Mouse (Mus musculus) adrenal gland, postnatal 10 days (tissue): ENCODE data around the gene Frmd4a. TPM values are rescaled to one million over a fixed set of nuclear protein-coding genes. Genes with fewer than 3 reads are reported as not detected.

ENCODE experiments used
- DNase-seq: peaks from one replicate; pipeline ENCODE4 v3.0.0; 2021; ENCODE audit warnings: mixed read lengths
- total RNA-seq, 2 experiments: library from RNA; stranded (reverse); gene quantifications; 2 replicates each; pipeline ENCODE4 v1.2.3; 2021

Gene Frmd4a
- total RNA-seq, 2 experiments from 2014 or later, result 17.0 to 27.0 TPM

DNA sequence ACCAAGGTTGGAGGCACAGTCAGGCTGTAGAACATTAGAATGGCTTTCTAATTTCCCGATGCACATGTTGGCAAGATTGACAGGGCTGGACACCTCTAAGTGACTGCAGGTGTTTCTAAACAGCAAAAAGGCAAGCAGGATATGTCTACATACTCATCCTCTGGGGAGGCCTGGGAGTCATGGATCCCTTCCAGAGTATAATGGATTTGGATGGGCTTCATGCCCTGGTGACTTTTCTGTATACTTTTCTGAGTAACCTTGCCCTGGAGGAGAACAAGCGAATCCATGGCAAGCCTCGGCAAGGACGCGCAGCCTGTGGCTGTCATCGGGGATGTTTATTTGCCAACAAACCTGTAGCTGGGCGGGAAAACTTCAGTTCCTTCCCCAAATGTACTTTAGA is 509.6 kb downstream of the Frmd4a start:
- no peak for DNase-seq

DNA sequence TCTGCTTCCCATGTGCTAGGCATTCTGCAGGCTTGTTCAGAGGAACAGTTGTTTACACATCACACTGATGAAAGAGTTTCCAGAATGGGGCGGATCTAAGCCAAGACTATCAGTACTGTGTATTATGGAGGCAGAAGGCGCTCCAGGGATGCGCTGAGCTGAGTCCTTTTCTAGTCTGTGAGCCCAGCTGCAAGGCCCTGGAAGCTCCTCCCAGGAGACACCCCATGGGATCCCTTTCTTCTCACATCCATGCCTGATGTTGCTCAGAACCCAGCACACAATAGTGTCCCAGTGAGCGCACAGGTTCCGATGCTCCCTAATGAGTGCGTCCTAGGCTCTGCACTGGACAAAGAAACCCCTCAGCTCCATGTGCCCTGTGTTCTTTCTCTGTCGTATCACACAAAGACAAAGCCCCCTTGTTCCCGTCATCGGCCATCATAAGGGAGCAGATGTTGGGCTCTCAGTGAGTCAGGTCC is 511.8 kb downstream of the Frmd4a start:
- DNase-seq, result no peak

DNA sequence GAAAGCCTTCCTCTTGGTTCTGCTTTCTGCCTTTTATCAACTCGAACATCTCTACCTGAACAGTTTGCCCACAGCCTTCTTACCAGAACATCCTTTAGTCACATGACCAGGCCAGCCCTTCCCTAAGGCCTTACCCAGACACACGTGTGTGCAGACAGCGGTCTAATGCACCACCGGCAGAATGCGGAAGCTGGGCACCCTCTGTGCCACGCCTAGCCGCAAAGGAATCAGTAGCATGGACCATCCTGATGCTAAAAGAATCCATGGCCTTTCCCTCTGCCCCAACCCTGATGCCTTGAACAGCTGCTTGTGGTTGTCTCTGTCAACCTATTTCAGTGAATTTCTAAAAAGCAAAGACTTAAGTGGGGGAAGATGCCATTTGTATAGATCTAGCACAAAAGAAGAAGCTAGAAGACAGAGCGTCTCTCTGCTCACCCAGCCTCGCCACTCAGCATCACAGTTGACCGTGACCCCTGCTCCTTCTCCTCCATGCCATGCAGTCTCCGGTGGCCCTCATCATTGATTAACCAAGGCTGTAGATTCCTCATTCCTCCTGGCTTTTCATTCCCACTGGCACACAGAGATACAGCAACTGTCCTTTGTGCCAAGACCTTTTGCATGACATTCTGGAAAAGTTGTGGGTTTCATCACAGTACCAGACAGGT is 514.1 kb downstream of the Frmd4a start:
- DNase-seq, result no peak

DNA sequence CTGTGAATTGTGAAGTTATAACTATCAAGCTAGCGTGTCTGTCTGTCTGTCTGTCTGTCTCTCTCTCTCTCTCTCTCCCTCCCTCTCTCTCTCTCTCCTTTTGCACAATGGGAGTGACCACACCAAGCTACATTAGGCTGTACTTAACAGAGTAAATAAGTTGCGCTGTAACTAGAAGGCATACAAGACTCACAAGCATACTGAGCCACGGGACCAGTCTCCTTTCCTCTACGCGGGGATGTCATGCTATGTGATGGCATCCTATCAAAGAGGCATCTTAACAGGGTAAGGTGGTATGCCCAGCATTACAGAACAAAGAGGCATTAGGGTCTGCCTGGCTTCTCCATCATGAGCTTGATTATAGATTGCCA is 514.7 kb downstream of the Frmd4a start:
- no peak for DNase-seq

DNA sequence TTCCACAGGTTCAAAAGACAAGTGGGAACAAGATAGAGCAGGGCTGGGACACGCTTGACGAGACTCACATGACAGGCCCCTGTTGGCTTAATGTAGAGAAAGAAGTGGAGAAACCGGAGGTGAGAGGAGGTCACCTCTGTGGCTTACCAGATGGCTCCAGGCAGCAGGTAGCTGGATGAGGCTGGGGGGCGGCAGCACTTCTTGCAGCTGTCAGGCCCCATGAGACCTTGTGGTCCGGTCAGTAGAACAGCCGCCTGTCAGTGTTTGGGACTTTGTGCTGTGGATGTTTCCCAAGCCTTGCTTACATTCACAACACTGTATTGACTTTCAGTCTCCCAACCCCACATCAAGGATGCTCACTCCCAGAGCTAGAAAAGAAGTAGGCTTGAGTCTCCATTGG is 515.4 kb downstream of the Frmd4a start:
- DNase-seq, result no peak

DNA sequence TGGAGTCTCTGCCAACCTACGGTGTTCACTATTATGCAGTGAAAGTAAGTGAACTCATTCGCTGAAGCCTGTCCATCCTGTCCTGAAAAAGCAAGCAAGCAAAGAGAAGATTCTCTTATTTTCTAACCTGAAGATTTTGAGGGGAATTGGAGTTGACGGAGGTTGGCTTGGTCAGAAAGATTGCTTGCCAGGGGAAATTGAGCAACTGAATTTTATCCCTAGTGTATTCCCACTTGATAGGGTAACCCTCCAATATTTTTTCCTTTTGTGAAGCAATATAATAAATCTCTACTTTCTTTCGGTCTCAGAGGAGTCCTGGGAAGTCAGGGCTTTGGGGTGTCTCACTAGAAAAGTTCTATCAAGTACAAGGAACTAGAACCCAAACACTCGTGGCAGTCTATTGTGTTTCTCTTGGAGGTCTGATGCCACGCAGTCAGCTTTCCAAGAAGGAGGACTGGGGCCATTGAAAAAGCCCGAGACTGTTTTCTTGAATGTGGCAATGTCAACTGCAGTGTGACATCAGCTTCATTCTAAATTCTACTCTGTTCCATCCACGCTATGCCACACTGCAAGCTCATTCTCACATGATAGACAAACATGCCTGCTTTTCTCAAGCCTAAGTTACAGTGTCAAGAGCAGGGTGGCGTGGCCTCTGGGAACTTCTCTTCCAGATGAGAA is 517.8 kb downstream of the Frmd4a start:
- DNase-seq, result no peak

DNA sequence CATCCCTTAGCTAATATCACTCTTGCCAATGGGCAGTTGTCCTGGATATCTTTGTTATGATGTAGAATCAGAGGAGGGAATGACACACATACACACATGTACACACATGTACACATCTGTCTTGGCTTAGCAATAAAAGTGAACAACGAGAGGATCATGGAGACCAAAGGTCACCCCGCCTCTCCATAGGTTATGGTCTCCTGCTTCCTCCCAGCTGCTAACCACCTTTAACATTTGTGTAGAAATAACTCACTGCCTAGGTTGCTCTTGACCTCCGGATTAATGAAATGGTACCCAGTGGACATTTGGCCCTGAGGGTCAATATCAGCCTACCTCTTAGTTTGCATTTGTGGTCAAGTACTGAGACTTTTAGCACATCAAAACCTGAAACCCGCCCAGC is 523.8 kb downstream of the Frmd4a start:
- no peak for DNase-seq

DNA sequence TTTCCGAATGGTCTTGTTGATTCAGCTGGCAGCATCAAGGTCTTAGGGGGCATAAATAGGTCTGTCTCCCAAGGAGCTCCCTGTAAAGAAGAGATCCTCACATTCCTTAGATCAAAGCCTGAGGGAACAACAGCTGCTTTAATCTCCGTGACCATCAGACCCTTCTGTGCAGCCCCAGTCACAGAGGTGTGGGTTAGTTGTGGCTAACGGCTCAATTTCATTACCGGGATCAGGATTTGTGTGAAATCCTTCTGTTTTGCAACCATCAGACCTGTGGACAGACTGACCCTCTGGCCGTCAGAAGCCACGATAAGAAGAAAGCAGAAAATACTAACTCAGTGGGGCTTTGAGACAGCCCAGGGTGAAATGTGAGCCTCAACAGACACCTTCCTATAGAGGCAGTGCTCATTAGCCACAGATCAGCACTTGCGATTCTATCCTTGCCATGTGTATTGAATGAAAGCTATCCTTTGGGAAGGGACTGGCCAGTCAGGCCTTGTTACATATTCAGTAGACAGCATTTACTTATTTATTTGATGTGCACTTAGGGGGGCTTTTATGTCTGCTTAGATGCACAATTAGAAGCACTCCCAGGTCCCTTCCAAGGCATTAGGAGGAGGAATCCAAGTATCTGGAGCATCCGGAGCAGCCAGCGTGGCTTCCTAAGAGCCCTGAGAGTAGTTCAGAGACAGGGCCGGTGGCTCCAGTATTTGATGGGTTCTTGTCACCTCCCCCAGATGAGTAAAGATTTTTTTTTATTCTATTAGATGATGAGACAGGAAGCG is 524.5 kb downstream of the Frmd4a start:
- DNase-seq, result no peak

DNA sequence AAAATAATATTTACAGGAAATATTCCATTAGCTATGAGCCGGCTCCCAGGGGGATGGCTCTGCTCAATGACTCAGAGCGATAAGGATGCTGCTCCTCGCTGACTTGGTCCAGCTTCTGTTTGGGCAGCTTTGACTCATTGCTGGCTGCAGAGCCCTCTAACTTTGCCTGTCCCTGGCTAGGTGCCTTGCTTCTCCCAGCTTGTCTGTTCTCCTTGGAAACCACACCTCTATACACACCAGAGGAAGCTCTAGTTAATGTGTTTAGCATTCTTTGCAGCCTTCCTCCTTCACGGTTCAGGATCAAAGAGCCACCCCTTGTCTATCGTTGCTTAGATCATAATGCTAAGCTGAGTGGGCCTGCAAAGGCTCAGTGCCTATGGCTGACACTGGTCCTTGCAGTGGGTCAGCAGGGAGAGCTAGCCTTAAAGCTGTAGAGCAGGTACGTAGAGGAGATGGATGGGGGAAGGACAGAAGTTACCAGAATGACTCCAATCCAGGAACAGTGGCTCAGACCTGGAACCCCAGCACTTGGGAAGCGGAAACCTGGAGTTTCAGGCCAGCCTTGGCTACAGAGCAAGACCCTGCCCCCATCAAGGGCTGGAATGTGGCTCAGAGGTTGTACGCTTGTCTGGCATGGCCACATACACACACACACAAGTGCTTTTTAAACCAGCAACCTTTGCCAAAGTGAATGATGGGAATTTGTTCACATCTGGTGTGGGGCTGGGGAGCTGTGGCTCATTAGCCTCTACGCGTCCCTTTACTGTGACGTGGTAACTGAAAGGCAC is 525.3 kb downstream of the Frmd4a start:
- peak; percentile 38 for DNase-seq

DNA sequence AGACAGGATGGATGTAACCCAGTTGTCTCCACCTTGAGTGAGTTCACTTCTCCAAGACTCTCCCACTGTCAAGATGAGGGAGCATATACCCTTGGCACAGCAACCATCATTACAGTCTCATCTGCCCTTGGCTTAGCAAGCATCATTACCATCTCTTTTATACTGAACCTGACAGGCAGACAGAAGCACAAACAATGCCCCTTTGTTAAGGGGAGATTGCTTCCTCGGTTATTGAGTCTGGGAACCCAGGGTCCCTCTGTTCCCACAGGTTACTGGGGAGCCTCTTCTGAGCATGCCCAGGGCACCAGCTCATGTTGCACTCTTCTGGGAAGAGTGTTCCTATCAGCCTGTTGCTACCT is 525.9 kb downstream of the Frmd4a start:
- DNase-seq, result no peak

DNA sequence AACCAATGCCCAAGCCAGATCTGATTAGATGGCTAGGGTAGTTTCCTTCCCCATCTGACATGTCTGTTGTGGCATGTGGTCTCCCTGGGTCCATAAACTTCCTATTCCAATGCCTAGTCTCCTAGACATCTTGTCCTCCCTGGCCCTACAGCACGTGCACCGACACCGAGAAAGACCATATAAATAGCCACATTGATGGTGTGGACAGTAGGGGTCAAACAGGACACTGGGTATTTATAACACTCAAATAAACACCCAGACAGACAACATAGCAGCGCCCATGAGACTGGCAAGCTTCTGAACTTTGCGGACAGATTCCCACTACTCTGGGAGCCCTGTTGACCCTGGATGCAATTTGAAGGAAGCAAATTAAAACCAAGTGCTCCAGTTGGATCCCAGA is 526.8 kb downstream of the Frmd4a start:
- DNase-seq, result no peak

DNA sequence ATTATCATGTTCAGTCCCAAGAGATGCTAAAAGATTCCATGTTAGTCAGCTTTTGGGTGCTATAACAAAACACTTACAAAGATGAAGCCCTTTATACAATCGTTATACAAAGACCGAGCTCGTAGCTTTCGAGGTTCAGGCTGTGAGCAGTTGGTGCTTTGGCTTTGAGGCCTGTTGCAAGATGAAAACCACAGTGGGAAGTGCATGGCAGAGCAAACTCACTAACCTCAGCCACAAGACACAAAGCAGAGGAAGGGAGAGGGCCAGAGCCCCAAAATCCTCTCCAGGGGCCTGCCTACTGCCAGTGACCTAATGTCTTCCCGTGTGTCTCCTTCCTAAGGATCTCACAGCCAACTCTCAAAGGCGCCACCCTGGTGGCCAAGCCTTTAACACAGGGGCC is 527.7 kb downstream of the Frmd4a start:
- DNase-seq, result no peak

DNA sequence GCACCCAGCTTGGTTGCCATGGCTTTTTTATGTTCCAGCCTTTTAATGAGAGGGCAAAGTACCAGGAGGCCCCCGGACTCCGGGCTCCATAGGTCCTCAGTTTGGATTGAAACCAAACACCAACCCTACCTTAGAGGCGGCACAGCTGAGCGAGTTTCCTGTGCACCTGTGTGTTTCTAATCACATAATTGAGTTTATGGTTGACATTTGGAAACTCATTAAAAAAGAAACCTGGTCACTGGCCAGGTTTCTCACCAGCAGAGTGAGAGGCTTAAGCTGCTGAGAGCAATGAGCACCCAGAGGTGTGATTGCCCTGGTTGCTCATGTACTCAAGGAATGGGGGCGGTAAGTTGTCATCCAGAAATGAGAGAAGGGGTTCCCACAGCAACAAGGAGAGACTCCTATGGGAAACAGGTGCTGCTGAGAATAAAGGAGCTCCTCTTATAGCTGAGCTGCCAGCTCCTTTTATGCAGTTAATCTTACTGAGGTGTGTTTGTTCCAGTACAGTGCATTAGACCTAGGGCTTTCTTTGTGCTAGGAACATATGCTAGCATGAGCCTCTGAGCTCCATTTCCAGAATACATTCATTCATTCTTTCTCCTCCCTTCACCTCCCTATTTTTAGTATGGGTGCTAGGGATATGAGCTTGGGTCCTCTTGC is 529.6 kb downstream of the Frmd4a start:
- no peak for DNase-seq

DNA sequence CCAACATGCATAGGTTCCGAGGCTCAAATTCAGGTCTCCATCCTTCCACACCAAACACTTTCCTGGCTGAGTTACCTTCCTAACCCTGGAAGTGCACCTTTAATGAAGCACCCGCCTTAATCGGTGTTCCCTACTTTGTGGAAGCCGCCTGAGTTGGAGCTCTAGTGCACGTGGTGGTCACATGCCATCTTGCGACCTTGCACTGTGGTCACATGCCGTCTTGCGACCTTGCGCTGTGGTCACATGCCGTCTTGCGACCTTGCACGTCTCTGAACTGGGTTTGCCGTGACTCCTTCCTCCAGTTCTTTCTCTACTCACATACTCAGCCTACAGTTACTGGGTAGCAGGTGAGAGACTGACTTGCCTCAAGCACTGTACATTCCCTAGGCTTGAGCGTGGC is 531.8 kb downstream of the Frmd4a start:
- no peak for DNase-seq

DNA sequence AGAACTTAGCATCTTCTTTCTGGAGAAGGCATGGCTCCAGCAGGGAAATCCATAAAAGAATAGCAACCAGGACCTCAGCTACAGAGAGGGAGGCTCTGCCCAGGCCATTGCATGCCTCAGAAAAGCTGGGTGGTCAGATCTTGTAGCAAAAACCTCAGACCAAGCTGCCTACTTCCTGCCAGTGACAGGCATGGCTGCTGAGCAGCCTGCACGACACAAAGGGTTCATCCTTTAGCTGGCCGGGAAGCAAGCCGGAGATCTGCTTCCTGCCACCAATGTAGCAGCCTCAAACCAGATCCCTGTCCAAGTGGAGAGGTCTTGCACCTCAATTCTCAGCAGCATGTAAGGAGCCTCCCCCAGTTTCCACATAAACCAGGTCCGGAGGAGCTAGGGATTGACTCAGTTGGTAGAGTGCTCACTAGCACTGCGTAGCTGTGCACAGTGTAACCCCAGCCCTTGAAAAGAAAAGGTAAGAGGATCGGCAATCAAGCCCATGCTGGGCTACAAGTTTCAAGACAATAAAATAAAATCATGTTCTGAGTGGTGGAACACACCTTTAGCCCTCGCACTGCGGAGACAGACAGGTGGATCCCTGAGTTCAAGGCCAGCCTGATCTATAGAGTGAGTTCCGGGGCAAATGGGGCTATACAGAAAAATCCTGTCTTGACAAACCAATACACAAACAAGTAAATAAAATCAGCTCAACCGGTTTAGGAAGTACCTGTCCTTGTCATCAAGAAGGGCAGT is 532.7 kb downstream of the Frmd4a start:
- no peak for DNase-seq

DNA sequence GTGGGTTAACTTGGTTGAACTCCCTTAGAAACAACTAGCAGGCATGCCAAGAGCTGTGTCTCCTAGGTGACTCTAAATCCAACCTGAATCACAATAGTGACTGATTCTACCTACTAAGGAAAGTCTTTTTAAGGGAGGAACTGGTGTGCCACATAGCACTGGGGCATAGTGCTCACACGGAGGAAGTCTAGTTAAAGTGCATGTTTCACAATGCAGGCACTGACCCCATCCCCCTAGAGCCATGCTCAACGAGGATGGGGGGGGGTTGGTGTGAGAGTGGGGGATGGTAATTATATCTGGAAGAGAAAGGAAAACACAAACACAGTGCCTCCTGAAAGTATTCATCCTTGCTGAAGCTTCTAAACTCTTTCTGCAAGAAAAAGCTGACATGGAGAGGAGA is 533.9 kb downstream of the Frmd4a start:
- no peak for DNase-seq

DNA sequence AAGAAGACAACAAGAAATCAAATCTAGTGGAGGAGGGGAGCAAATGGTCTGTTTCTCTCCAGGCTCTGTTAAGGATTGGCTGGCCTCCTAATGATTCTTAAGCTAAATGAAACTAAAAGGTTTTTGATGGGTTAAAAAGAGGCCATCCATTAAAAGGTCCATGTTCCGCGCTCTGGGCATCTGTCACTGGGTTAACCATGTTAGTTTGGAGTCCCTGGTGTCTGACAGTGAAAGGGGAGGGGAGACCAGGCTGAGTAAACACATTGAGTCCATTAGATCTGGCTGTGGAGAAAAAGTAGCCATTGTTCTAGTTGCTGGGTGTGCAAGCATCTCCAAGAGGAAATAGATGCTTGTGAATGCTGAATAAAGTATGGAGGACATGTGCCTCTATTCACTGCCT is 534.3 kb downstream of the Frmd4a start:
- no peak for DNase-seq

DNA sequence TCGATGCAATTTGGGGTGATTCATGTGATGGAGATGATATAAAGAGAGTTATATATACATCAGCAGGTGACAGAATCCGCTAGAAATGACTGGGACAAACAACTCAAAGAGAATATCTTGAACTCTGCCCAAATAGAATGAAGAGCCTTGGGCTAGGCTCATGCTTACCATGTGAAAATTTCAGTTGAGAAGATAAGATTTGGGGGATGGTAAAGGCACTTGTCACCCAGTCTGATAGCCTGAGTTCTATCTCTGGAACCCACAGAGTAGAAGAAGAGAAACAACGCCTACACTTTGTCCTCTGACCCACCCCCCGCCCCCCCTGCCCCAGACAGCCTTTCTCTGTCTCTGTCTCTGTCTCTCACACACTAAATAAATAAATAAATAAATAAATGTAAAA is 535.0 kb downstream of the Frmd4a start:
- DNase-seq, result no peak

DNA sequence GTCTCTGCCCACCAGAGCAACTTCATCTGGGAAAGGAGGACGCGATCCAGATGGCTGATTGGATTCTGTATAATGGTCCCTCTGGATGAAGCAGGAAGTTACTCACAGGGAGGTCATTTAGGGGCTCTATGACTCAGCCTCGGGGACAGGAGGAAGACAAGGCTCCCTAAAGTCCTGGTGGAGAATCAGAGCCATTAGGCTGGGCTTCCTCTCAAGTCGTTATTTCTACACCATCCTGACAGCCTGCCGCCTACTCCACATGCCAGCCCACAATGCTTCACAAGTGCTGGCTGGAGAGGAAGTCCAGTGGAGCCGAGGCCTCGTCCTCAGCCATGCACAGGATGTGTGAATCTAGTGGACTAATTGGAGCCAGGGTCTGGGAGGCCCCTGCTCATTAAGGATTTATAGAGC is 537.7 kb downstream of the Frmd4a start:
- peak; percentile 37 for DNase-seq

DNA sequence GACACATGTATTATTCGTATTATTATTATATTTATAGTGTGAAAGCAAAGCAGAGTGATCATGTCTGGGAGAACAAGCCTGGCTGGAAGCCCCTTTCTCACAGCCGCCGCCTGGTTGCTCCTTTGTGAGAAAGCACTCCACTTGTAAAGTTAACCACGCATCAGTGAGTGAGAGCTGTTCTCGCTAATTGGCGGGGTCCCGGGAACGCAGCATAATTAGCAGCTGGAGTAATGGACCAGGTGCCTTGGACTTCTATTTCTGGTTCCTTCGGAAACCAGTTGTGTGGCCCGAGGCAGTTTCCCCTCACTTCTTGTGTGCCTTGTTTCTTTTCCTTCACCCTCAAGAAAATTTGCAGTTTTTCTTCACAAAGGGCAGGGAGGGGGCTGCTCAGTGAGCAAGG is 538.7 kb downstream of the Frmd4a start:
- DNase-seq, result no peak

DNA sequence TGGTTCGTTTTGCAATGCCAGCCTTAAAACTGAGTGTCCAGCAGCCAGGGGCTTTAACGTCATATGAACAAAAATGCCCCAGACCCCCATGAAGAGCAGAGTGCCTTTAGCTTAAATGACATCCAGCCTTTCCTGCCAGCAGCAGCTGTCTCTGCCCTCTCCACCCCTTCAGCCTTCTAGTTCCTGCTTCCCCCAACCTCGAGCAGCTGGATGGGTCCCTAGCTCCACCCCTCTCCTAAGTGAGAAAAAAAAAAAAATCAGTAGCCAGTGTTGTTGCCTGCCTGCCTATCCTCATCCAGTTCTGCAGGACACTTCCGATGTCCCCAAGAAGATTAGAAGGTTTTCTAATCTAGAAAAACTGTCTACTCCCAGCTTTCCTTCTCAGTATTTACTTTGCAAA is 539.5 kb downstream of the Frmd4a start:
- DNase-seq, result no peak
